Mouse (Mus musculus) neutrophil, adult 83 days (primary cell): Measurements from ENCODE around the gene Zbp1. TPM values are rescaled to one million over a fixed set of nuclear protein-coding genes. Genes with fewer than 3 reads are reported as not detected.

Experiments used
- total RNA-seq, 2 experiments: library from RNA; stranded (reverse); gene quantifications; one replicate each; pipeline ENCODE4 v1.2.4; 2023

Zbp1 gene
- total RNA-seq, result 10 to 100 TPM; 27.1 to 36.0 TPM

GRCm38 (mm10) chr2:173218416-173219141 lies at the start of gene Zbp1:
TSS of gene Zbp1 (minus strand) at chr2:173218923.

Other genes with a start within 250 kb of the Zbp1 start
- gene Spo11, start 241.2 kb downstream of the Zbp1 start, total RNA-seq, result not detected
- gene Rae1, start 218.8 kb downstream of the Zbp1 start, total RNA-seq, result 10 to 100 TPM; 36.9 to 47.4 TPM
- gene Rbm38, start 198.4 kb downstream of the Zbp1 start, total RNA-seq, result 100 to 1,000 TPM; 139 to 153 TPM
- gene Ctcfl, start 99.4 kb downstream of the Zbp1 start, total RNA-seq, result not detected
- not detected for gene Pck1, start 65.9 kb downstream of the Zbp1 start, total RNA-seq
- gene Pmepa1, start 57.6 kb upstream of the Zbp1 start, total RNA-seq, result under 1 TPM; 0.15 to 0.22 TPM